18 mouse cellular contexts compared by ENCODE assay signal in genomic region chr6:77817116-77817515, GRCm38 (mm10).
"Had no signal": no experiment of that assay in that cellular context is flagged by ENCODE, and none has a peak within 500 bp of the region (broad histone marks: within the 10 kb centered on the region; RNA-seq: fewer than 3 reads in every experiment).

No protein-coding gene starts in this region.

- H3K27ac ChIP-seq: lung, embryonic 15.5 days; macrophage; midbrain, embryonic 12.5 days; neural tube, embryonic 12.5 days; stomach, embryonic 15.5 days; stomach, postnatal 0 days had no signal

- ATAC-seq: liver, postnatal 0 days; lung, postnatal 0 days; midbrain, embryonic 16.5 days had no signal

- H3K9me3 ChIP-seq: lung, embryonic 15.5 days; megakaryocyte, embryonic 14.5 days; midbrain, embryonic 12.5 days; neural tube, embryonic 12.5 days; stomach, embryonic 15.5 days had no signal

- H3K4me3 ChIP-seq: lung, embryonic 15.5 days; megakaryocyte, embryonic 14.5 days; midbrain, embryonic 12.5 days; neural tube, embryonic 12.5 days; stomach, embryonic 15.5 days had no signal

- H3K36me3 ChIP-seq: lung, embryonic 15.5 days; midbrain, embryonic 12.5 days; neural tube, embryonic 12.5 days; stomach, embryonic 15.5 days had no signal

- DNase-seq: liver, postnatal 0 days; lung, adult 2 months; lung, postnatal 14 days; lung, postnatal 36 days; midbrain, embryonic 14.5 days; right cerebral cortex, postnatal 14 days; thymus, adult 2 months; thymus, postnatal 25 days; thymus, postnatal 4 days had no signal

- H3K4me2 ChIP-seq: lung, embryonic 15.5 days; midbrain, embryonic 12.5 days; neural tube, embryonic 12.5 days; stomach, embryonic 15.5 days had no signal

- H3K4me1 ChIP-seq: lung, embryonic 15.5 days; megakaryocyte, embryonic 14.5 days; neural tube, embryonic 12.5 days; stomach, embryonic 15.5 days had no signal

- H3K9ac ChIP-seq: liver, postnatal 0 days; lung, embryonic 15.5 days; midbrain, embryonic 12.5 days; neural tube, embryonic 12.5 days; stomach, embryonic 15.5 days had no signal

- H3K27me3 ChIP-seq: lung, embryonic 15.5 days; megakaryocyte, embryonic 14.5 days; midbrain, embryonic 12.5 days; neural tube, embryonic 12.5 days; stomach, embryonic 15.5 days had no signal
